Mouse (Mus musculus): Measurements from ENCODE around the gene Ifitm3. TPM values are rescaled to one million over a fixed set of nuclear protein-coding genes. Genes with fewer than 3 reads are reported as not detected.

The Ifitm3 gene
- polyA plus RNA-seq (2015; fragmentation: Nextera tagmentation; extraction: Ambion mirVana), result 384 and 520 TPM in 2 replicates

DNA sequence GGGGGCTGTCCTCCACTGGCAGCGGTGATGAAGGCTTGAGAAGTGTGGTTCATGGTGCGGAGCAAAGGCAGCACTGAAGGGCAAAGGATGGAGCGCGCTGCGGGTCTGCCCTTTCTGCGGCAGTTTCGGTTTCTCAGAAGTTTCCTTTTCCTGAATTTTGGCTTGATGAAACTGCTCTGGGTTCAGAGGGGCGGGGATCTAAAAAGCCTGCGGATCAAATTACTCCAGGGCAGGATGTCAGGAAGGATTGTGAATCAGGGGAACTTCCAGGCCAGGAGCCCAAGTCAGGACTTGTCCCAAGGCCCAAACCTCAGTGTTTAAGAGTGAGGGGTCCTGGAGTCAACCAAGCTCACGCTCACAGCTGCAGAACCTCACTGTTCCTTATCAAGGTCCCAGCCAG, at the start of gene Ifitm3:
Gene Ifitm3 (minus strand): TSS at position 178 of the 400 bp plus-strand sequence.

DNA sequence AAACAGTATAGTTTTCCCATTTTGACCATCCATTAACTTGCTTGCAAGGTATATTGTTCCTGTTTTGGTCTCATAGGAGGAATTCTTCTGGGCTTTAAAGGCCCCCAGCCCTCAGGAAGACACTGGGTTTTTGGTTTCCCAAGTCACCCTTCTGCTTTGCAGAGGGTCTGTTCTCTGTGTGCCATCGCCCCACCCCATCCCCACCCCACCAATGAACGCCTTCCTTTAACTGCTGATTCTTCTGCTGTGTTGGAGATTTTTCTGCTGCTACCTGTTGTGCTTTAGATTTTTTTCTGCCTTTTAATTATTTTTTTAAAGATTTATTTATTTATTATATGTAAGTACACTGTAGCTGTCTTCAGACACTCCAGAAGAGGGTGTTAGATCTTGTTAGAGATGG, 18.3 kb upstream of the Ifitm3 start, which contains the start of gene Gm17387:
Gene Gm17387 (plus strand): TSS at position 301 of the 400 bp plus-strand sequence.

DNA sequence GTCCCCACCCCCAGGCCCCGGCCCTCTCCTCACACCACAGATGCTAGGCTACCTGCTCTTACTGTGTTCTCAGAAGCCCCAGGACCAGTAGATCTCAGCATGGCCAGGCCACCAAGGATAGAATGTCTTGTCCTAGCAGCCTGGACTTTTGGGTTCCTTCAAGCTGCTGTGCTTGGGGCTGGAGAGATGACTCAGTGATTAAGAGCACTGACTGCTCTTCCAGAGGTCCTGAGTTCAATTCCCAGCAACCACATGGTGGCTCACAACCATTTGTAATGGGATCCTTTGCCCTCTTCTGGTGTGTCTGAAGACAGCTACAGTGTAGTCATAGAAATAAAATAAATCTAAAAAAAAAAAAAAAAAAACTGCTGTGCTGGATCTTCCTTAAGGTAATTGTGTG, 7.3 kb upstream of the Ifitm3 start, which contains the start of gene Ifitm6:
Gene Ifitm6 (minus strand): TSS at position 101 of the 400 bp plus-strand sequence.

DNA sequence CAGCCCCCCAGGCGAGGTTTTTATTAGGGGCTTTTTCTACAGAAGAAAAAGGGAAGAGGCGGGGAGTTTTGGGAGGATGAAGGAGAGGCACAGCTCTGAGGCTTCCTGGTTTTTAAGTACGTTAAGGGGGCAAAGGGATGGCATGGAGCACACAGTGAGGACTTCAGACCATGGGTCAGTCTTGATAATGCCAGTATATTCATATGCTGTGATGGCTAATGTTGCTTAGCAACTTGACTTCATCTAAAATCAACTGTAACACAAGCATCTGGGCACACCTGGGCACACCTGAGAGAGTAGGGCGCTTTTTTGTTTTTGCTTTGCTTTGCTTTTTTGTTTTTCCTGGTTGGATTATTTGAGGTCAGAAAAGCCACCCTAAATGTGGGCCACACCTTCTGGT, 43.6 kb downstream of the Ifitm3 start, which contains the start of gene Ifitm1:
Gene Ifitm1 (plus strand): TSS at position 301 of the 400 bp plus-strand sequence.

Other genes starting within 250 kb of the Ifitm3 start
- gene Cyp2e1, start 247.0 kb downstream of the Ifitm3 start, polyA plus RNA-seq (2015; fragmentation: Nextera tagmentation; extraction: Ambion mirVana), result 0.19 and 0.23 TPM in 2 replicates
- 0.16 TPM in 1 of 2 replicates, not detected in the other for gene Syce1, start 222.9 kb downstream of the Ifitm3 start, polyA plus RNA-seq (2015; fragmentation: Nextera tagmentation; extraction: Ambion mirVana)
- gene Zfp941, start 188.6 kb downstream of the Ifitm3 start, polyA plus RNA-seq (2015; fragmentation: Nextera tagmentation; extraction: Ambion mirVana), result 0.13 TPM in 2 replicates
- 0.18 TPM in 1 of 2 replicates, not detected in the other for gene Urah, start 175.8 kb downstream of the Ifitm3 start, polyA plus RNA-seq (2015; fragmentation: Nextera tagmentation; extraction: Ambion mirVana)
- not detected in 2 replicates for gene Scgb1c1, start 165.2 kb downstream of the Ifitm3 start, polyA plus RNA-seq (2015; fragmentation: Nextera tagmentation; extraction: Ambion mirVana)
- 0.12 and 0.16 TPM in 2 replicates for gene Odf3, start 163.0 kb downstream of the Ifitm3 start, polyA plus RNA-seq (2015; fragmentation: Nextera tagmentation; extraction: Ambion mirVana)
- not detected in 2 replicates for gene Gm45785, start 154.4 kb downstream of the Ifitm3 start, polyA plus RNA-seq (2015; fragmentation: Nextera tagmentation; extraction: Ambion mirVana)
- gene Ric8a, start 153.8 kb downstream of the Ifitm3 start, polyA plus RNA-seq (2015; fragmentation: Nextera tagmentation; extraction: Ambion mirVana), result 31.8 and 36.1 TPM in 2 replicates
- 32.7 and 38.1 TPM in 2 replicates for gene Bet1l, start 153.2 kb downstream of the Ifitm3 start, polyA plus RNA-seq (2015; fragmentation: Nextera tagmentation; extraction: Ambion mirVana)
- 159 and 163 TPM in 2 replicates for gene Psmd13, start 128.8 kb downstream of the Ifitm3 start, polyA plus RNA-seq (2015; fragmentation: Nextera tagmentation; extraction: Ambion mirVana)
- 21.7 and 24.0 TPM in 2 replicates for gene Sirt3, start 128.5 kb downstream of the Ifitm3 start, polyA plus RNA-seq (2015; fragmentation: Nextera tagmentation; extraction: Ambion mirVana)
- 0.55 and 1.2 TPM in 2 replicates for gene Cox8b, start 110.3 kb downstream of the Ifitm3 start, polyA plus RNA-seq (2015; fragmentation: Nextera tagmentation; extraction: Ambion mirVana)
- gene Nlrp6, start 89.9 kb downstream of the Ifitm3 start, polyA plus RNA-seq (2015; fragmentation: Nextera tagmentation; extraction: Ambion mirVana), result 0.08 TPM in 2 replicates
- 6.2 and 8.2 TPM in 2 replicates for gene Pgghg, start 69.4 kb downstream of the Ifitm3 start, polyA plus RNA-seq (2015; fragmentation: Nextera tagmentation; extraction: Ambion mirVana)
- gene Ifitm5, start 60.5 kb downstream of the Ifitm3 start, polyA plus RNA-seq (2015; fragmentation: Nextera tagmentation; extraction: Ambion mirVana), result 0.97 and 1.4 TPM in 2 replicates
- 0.40 TPM in 1 of 2 replicates, not detected in the other for gene Gm45717, start 54.8 kb downstream of the Ifitm3 start, polyA plus RNA-seq (2015; fragmentation: Nextera tagmentation; extraction: Ambion mirVana)
- 630 and 797 TPM in 2 replicates for gene Ifitm2, start 54.8 kb downstream of the Ifitm3 start, polyA plus RNA-seq (2015; fragmentation: Nextera tagmentation; extraction: Ambion mirVana)
- 143 and 182 TPM in 2 replicates for gene Ifitm1, start 43.5 kb downstream of the Ifitm3 start, polyA plus RNA-seq (2015; fragmentation: Nextera tagmentation; extraction: Ambion mirVana)
- 94.2 and 145 TPM in 2 replicates for gene Ifitm6, start 7.2 kb upstream of the Ifitm3 start, polyA plus RNA-seq (2015; fragmentation: Nextera tagmentation; extraction: Ambion mirVana)
- not detected in 2 replicates for gene Gm17387, start 18.4 kb upstream of the Ifitm3 start, polyA plus RNA-seq (2015; fragmentation: Nextera tagmentation; extraction: Ambion mirVana)
- gene B4galnt4, start 50.3 kb upstream of the Ifitm3 start, polyA plus RNA-seq (2015; fragmentation: Nextera tagmentation; extraction: Ambion mirVana), result 0.29 and 0.49 TPM in 2 replicates
- 2.2 and 3.6 TPM in 2 replicates for gene Pkp3, start 67.4 kb upstream of the Ifitm3 start, polyA plus RNA-seq (2015; fragmentation: Nextera tagmentation; extraction: Ambion mirVana)
- 8.6 and 9.9 TPM in 2 replicates for gene Sigirr, start 89.8 kb upstream of the Ifitm3 start, polyA plus RNA-seq (2015; fragmentation: Nextera tagmentation; extraction: Ambion mirVana)
- 0.29 and 0.60 TPM in 2 replicates for gene Ano9, start 107.0 kb upstream of the Ifitm3 start, polyA plus RNA-seq (2015; fragmentation: Nextera tagmentation; extraction: Ambion mirVana)
- gene Ptdss2, start 111.6 kb upstream of the Ifitm3 start, polyA plus RNA-seq (2015; fragmentation: Nextera tagmentation; extraction: Ambion mirVana), result 137 and 167 TPM in 2 replicates
- gene Rnh1, start 162.1 kb upstream of the Ifitm3 start, polyA plus RNA-seq (2015; fragmentation: Nextera tagmentation; extraction: Ambion mirVana), result 61.3 and 72.7 TPM in 2 replicates
- gene Hras, start 183.2 kb upstream of the Ifitm3 start, polyA plus RNA-seq (2015; fragmentation: Nextera tagmentation; extraction: Ambion mirVana), result 62.2 and 63.7 TPM in 2 replicates
- gene Lrrc56, start 183.4 kb upstream of the Ifitm3 start, polyA plus RNA-seq (2015; fragmentation: Nextera tagmentation; extraction: Ambion mirVana), result 4.3 and 4.7 TPM in 2 replicates
- gene Lmntd2, start 203.3 kb upstream of the Ifitm3 start, polyA plus RNA-seq (2015; fragmentation: Nextera tagmentation; extraction: Ambion mirVana), result 0.22 and 0.33 TPM in 2 replicates
- gene Rassf7, start 205.1 kb upstream of the Ifitm3 start, polyA plus RNA-seq (2015; fragmentation: Nextera tagmentation; extraction: Ambion mirVana), result 9.9 and 12.2 TPM in 2 replicates
- 32.7 and 37.2 TPM in 2 replicates for gene Phrf1, start 218.0 kb upstream of the Ifitm3 start, polyA plus RNA-seq (2015; fragmentation: Nextera tagmentation; extraction: Ambion mirVana)